Mouse (Mus musculus) limb, embryonic 15.5 days (tissue): ENCODE results near the gene Lyz1. TPM values are rescaled to one million over a fixed set of nuclear protein-coding genes. Genes with fewer than 3 reads are reported as not detected.
"Not testable (repeated sequence)": the region's sequence is repeated elsewhere in the genome, so short reads cannot be mapped to it uniquely, and the experiment has no call there.

ENCODE experiments used
- ATAC-seq: fragments of 200-750 bp; cut with Nextera tagmentation; 2 replicates; pipeline ENCODE4 v1.8.0; 2017; ENCODE audit warnings: low read depth, moderate TSS enrichment; ENCODE audit not compliant: insufficient number of reproducible peaks, low FRiP score, low TSS enrichment
- H3K27ac ChIP-seq: fragments of 300-500 bp; sonication (generic); 2 replicates; pipeline ENCODE4 v1.5.1; 2015; ENCODE audit warnings: moderate library complexity, mild to moderate bottlenecking, inconsistent platforms
- H3K27me3 ChIP-seq: fragments of 300-500 bp; sonication (generic); 2 replicates; pipeline ENCODE4 v1.6.1; 2015; ENCODE audit warnings: inconsistent platforms
- H3K36me3 ChIP-seq: fragments of 300-500 bp; sonication (generic); 2 replicates; pipeline ENCODE4 v1.6.1; 2015; ENCODE audit warnings: inconsistent platforms
- H3K4me1 ChIP-seq: fragments of 300-500 bp; sonication (generic); 2 replicates; pipeline ENCODE4 v1.6.1; 2015; ENCODE audit warnings: inconsistent platforms
- H3K4me2 ChIP-seq: fragments of 300-500 bp; sonication (generic); 2 replicates; pipeline ENCODE4 v1.6.1; 2015; ENCODE audit warnings: mild to moderate bottlenecking, inconsistent platforms
- H3K4me3 ChIP-seq: fragments of 300-500 bp; sonication (generic); 2 replicates; pipeline ENCODE4 v1.5.1; 2015; ENCODE audit warnings: mild to moderate bottlenecking, inconsistent platforms
- H3K9ac ChIP-seq: fragments of 300-500 bp; sonication (generic); 2 replicates; pipeline ENCODE4 v1.6.1; 2015; ENCODE audit warnings: inconsistent platforms
- H3K9me3 ChIP-seq: fragments of 300-500 bp; sonication (generic); 2 replicates; pipeline ENCODE4 v1.6.1; 2016; ENCODE audit warnings: inconsistent platforms
- WGBS: fragments of 180-500 bp; shearing (Covaris S2); methylation state at CpG from one replicate; pipeline ENCODE4 v1.1.7; 2015; 5-methylcytosine and 5-hydroxymethylcytosine counted together
- polyA plus RNA-seq: library from polyadenylated mRNA; unstranded; fragments of >200 nt; fragmentation: Nextera tagmentation; extraction: Ambion mirVana; gene quantifications from 2 replicates; pipeline ENCODE4 v1.2.1, GENCODE M21; 2015

Gene Lyz1
- polyA plus RNA-seq, 1 experiment from 2014 or later: 0.12 TPM

- H3K27me3 ChIP-seq, H3K36me3 ChIP-seq, H3K9ac ChIP-seq, H3K4me3 ChIP-seq, H3K4me2 ChIP-seq, H3K27ac ChIP-seq, H3K4me1 ChIP-seq, H3K9me3 ChIP-seq, ATAC-seq: not testable (repeated sequence)
- WGBS: 78% methylated on average over 3 of the region's 7 CpGs
Observed at GRCm38 (mm10) chr10:117285584-117285983, 7.1 kb downstream of the Lyz1 start.

GRCm38 (mm10) chr10:117284578-117285520, 7.8 kb downstream of the Lyz1 start:
- H3K4me2 ChIP-seq: no peak overlapping the region
- no peak overlapping the region for H3K27ac ChIP-seq
- H3K4me1 ChIP-seq: no peaks in the 10 kb centered on the region
- H3K27me3 ChIP-seq: no peaks in the 10 kb centered on the region
- no peaks in the 10 kb centered on the region for H3K9me3 ChIP-seq
- H3K4me3 ChIP-seq: no peak overlapping the region
- WGBS: 85% methylated on average over 10 of the region's 10 CpGs
- no peak for ATAC-seq
- H3K9ac ChIP-seq: no peak overlapping the region
- no peaks in the 10 kb centered on the region for H3K36me3 ChIP-seq

GRCm38 (mm10) chr10:117283871-117284577, 8.6 kb downstream of the Lyz1 start:
- Histone ChIP-seq H3K4me2 (no peak overlapping the region), H3K27ac (no peak overlapping the region), H3K36me3 (no peaks in the 10 kb centered on the region), H3K9me3 (no peaks in the 10 kb centered on the region), H3K27me3 (no peaks in the 10 kb centered on the region), H3K9ac (no peak overlapping the region), H3K4me3 (no peak overlapping the region), H3K4me1 (no peaks in the 10 kb centered on the region)
- WGBS: 77% methylated on average over 7 of the region's 7 CpGs
- no peak for ATAC-seq

- H3K4me1 ChIP-seq, H3K27me3 ChIP-seq, H3K9ac ChIP-seq, H3K27ac ChIP-seq, ATAC-seq, H3K36me3 ChIP-seq, H3K4me2 ChIP-seq, H3K4me3 ChIP-seq, H3K9me3 ChIP-seq: not testable (repeated sequence)
- 85% methylated on average over 4 of the region's 4 CpGs for WGBS
Observed at GRCm38 (mm10) chr10:117283196-117283595, 9.5 kb downstream of the Lyz1 start.

- Histone ChIP-seq H3K27ac (no peak overlapping the region), H3K4me2 (no peak overlapping the region), H3K9ac (no peak overlapping the region), H3K4me3 (no peak overlapping the region), H3K27me3 (no peaks in the 10 kb centered on the region), H3K4me1 (no peaks in the 10 kb centered on the region), H3K36me3 (no peaks in the 10 kb centered on the region), H3K9me3 (no peaks in the 10 kb centered on the region)
- no peak for ATAC-seq
- WGBS: 70% methylated on average over 2 of the region's 2 CpGs
Observed at GRCm38 (mm10) chr10:117282551-117282950, 10.1 kb downstream of the Lyz1 start.

GRCm38 (mm10) chr10:117282049-117282448, 10.6 kb downstream of the Lyz1 start, which contains the start of gene Lyz2:
TSS of gene Lyz2 (minus strand) at chr10:117282321.
- no peak within 1 kb of the TSS for H3K27ac ChIP-seq
- no peaks in the 10 kb centered on the region for H3K27me3 ChIP-seq
- no peaks in the 10 kb centered on the region for H3K4me1 ChIP-seq
- no peaks in the 10 kb centered on the region for H3K9me3 ChIP-seq
- 47% methylated on average over 4 of the region's 4 CpGs for WGBS
- no peak for ATAC-seq
- no peaks in the 10 kb centered on the region for H3K36me3 ChIP-seq
- no peak within 1 kb of the TSS for H3K4me2 ChIP-seq
- H3K4me3 ChIP-seq: no peak within 1 kb of the TSS
- no peak within 1 kb of the TSS for H3K9ac ChIP-seq

GRCm38 (mm10) chr10:117281381-117281920, 11.2 kb downstream of the Lyz1 start:
- no peak for ATAC-seq
- H3K4me2 ChIP-seq: no peak overlapping the region
- no peaks in the 10 kb centered on the region for H3K4me1 ChIP-seq
- no peaks in the 10 kb centered on the region for H3K36me3 ChIP-seq
- H3K9ac ChIP-seq: no peak overlapping the region
- no peak overlapping the region for H3K27ac ChIP-seq
- H3K4me3 ChIP-seq: no peak overlapping the region
- 85% methylated on average over 7 of the region's 7 CpGs for WGBS
- no peaks in the 10 kb centered on the region for H3K9me3 ChIP-seq
- no peaks in the 10 kb centered on the region for H3K27me3 ChIP-seq

- ATAC-seq: no peak
- H3K27me3 ChIP-seq: no peaks in the 10 kb centered on the region
- no peaks in the 10 kb centered on the region for H3K36me3 ChIP-seq
- H3K9me3 ChIP-seq: no peaks in the 10 kb centered on the region
- 40% methylated on average over 1 of the region's 1 CpGs for WGBS
- no peak overlapping the region for H3K4me3 ChIP-seq
- H3K9ac ChIP-seq: no peak overlapping the region
- H3K4me2 ChIP-seq: no peak overlapping the region
- no peak overlapping the region for H3K27ac ChIP-seq
- no peaks in the 10 kb centered on the region for H3K4me1 ChIP-seq
Observed at GRCm38 (mm10) chr10:117280000-117280399, 12.7 kb downstream of the Lyz1 start.

- H3K4me1 ChIP-seq, H3K9ac ChIP-seq, H3K4me3 ChIP-seq, ATAC-seq, H3K27me3 ChIP-seq, H3K27ac ChIP-seq, H3K36me3 ChIP-seq, H3K9me3 ChIP-seq, H3K4me2 ChIP-seq: not testable (repeated sequence)
- WGBS: 62% methylated on average over 2 of the region's 2 CpGs
Observed at GRCm38 (mm10) chr10:117278510-117278909, 14.2 kb downstream of the Lyz1 start.

GRCm38 (mm10) chr10:117277779-117278178, 14.9 kb downstream of the Lyz1 start:
- H3K27ac ChIP-seq, H3K4me1 ChIP-seq, H3K4me2 ChIP-seq, H3K9ac ChIP-seq, H3K27me3 ChIP-seq, H3K9me3 ChIP-seq, H3K4me3 ChIP-seq, H3K36me3 ChIP-seq, ATAC-seq: not testable (repeated sequence)
- WGBS: 83% methylated on average over 9 of the region's 9 CpGs

- Histone ChIP-seq H3K4me2 (no peak overlapping the region), H3K36me3 (no peaks in the 10 kb centered on the region), H3K9ac (no peak overlapping the region), H3K4me1 (no peaks in the 10 kb centered on the region), H3K4me3 (no peak overlapping the region), H3K27ac (no peak overlapping the region), H3K27me3 (no peaks in the 10 kb centered on the region), H3K9me3 (no peaks in the 10 kb centered on the region)
- 81% methylated on average over 10 of the region's 10 CpGs for WGBS
- no peak for ATAC-seq
Observed at GRCm38 (mm10) chr10:117275681-117276369, 16.8 kb downstream of the Lyz1 start.
